Mouse (Mus musculus) lung, embryonic 16.5 days (tissue): ENCODE results near the gene Snrpn. TPM values are rescaled to one million over a fixed set of nuclear protein-coding genes. Genes with fewer than 3 reads are reported as not detected.
"Not testable (repeated sequence)": the region's sequence is repeated elsewhere in the genome, so short reads cannot be mapped to it uniquely, and the experiment has no call there.

ENCODE experiments used
- ATAC-seq: fragments of 200-750 bp; cut with Nextera tagmentation; 2 replicates; pipeline ENCODE4 v1.8.0; 2017; ENCODE audit warnings: low read depth, mild to moderate bottlenecking, moderate library complexity
- H3K27ac ChIP-seq: fragments of 300-500 bp; sonication (generic); 2 replicates; pipeline ENCODE4 v1.5.1; 2014; ENCODE audit warnings: mild to moderate bottlenecking, control low read depth, low read length
- H3K27me3 ChIP-seq: fragments of 300-500 bp; sonication (generic); 2 replicates; pipeline ENCODE4 v1.6.1; 2014; ENCODE audit warnings: low read depth, low read length, mixed read lengths; ENCODE audit not compliant: control insufficient read depth, insufficient read depth
- H3K36me3 ChIP-seq: fragments of 300-500 bp; sonication (generic); 2 replicates; pipeline ENCODE4 v1.6.1; 2014; ENCODE audit warnings: low read length; ENCODE audit not compliant: control insufficient read depth, insufficient read depth
- H3K4me1 ChIP-seq: fragments of 300-500 bp; sonication (generic); replicated peaks from 2 replicates; pipeline ENCODE4 v1.6.1; 2014; ENCODE audit warnings: low read length, mixed read lengths; ENCODE audit not compliant: control insufficient read depth, insufficient read depth
- H3K4me2 ChIP-seq: fragments of 300-500 bp; sonication (generic); 2 replicates; pipeline ENCODE4 v1.6.1; 2014; ENCODE audit warnings: low read depth, low read length, control low read depth
- H3K4me3 ChIP-seq: fragments of 300-500 bp; sonication (generic); 2 replicates; pipeline ENCODE4 v1.5.1; 2014; ENCODE audit warnings: mild to moderate bottlenecking, low read length, control low read depth
- H3K9ac ChIP-seq: fragments of 300-500 bp; sonication (generic); 2 replicates; pipeline ENCODE4 v1.6.1; 2014; ENCODE audit warnings: low read length, control low read depth
- H3K9me3 ChIP-seq: fragments of 300-500 bp; sonication (generic); 2 replicates; pipeline ENCODE4 v1.6.1; 2016; ENCODE audit warnings: low read length; ENCODE audit not compliant: control insufficient read depth
- WGBS: fragments of 180-500 bp; shearing (Covaris S2); extraction: QIAGEN DNeasy Blood & Tissue Kit; methylation state at CpG from one replicate; pipeline ENCODE4 v1.1.7; 2014; 5-methylcytosine and 5-hydroxymethylcytosine counted together
- polyA plus RNA-seq: library from polyadenylated mRNA; unstranded; fragments of >200 nt; fragmentation: Nextera tagmentation; extraction: Ambion mirVana; gene quantifications from 2 replicates; pipeline ENCODE4 v1.2.1, GENCODE M21; 2015

Snrpn gene
- 28.5 and 34.0 TPM in 2 replicates for polyA plus RNA-seq

DNA sequence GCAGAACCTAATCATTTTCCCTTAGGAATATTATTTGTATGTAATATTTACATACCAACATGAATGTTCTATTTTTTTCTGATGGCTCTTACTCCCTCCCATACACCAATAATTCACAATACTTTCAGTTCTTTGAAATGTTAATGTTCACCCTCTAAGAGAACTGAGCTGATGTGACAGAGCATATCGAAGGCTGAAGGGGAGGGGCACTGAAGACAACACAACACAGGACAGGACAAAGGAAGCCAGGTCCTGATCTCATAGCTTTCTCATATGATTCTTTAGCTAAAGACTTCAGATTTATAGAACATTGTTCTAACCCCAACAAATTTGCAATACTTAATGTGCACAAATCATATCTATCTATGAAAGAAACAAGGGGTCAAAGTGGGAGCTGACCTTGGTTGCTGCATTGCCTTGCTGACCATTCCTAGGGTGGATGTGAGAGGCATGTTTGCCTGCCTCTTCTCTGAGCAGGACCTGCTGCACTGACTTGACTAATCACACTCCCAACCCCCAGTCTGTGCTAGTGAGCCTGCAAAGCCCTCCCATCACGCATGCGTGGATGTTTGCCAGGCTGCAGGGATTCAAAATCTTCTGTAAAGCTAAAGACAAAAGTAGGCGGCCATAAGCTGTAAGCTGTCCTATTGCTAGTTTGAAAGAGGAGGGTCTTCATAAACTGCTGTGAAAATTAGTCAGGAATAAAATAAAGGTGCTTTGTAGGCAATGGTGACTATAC lies at the start of gene Snrpn:
TSS of gene Snrpn (minus strand) at position 478 of the 739 bp plus-strand sequence.
- Histone ChIP-seq H3K4me1 (no peaks in the 10 kb centered on the region), H3K27me3 (no peaks in the 10 kb centered on the region), H3K4me2 (no peak within 1 kb of the TSS), H3K36me3 (no peaks in the 10 kb centered on the region), H3K4me3 (no peak within 1 kb of the TSS), H3K27ac (no peak within 1 kb of the TSS), H3K9ac (no peak within 1 kb of the TSS), H3K9me3 (no peaks in the 10 kb centered on the region)
- 61% methylated on average over 4 of the region's 4 CpGs for WGBS
- ATAC-seq: no peak

DNA sequence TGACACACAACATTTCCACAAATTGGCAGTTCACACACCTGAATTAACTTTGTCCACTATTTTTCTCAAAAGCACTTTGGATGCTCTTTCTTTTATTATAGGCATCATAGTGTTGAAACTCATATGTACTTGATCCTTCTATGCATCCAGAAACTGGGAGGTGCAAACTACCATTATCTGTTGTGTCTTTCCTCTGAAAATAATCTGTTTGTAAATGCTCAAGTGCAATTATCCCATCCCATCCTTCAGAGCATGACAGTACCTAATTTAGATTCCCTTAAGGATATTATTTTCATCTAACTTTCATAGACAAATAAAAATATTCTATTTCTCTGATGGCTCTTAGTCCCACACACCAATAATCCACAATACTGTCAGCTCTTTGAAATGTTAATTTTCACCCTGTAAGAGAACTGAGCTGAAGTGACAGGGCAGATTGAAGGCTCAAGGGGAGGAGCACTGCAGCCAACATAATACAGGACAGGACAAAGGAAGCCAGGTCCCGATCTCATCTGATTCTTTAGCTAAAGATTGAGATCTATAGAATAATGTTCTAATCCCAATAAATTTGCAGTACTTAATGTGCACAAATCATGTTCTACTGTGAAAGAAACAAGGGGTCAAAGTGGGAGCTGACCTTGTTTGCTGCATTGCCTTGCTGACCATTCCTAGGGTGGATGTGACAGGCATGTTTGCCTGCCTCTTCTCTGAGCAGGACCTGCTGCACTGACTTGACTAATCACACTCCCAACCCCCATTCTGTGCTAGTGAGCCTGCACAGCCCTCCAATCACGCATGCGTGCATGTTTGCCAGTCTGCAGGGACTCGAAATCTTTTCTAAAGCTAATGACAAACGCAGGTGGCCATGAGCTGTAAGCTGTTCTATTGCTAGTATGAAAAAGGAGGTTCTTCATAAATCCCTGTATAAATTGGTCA lies 30.5 kb upstream of the Snrpn start:
- Histone ChIP-seq H3K4me2 (no peak overlapping the region), H3K9ac (no peak overlapping the region), H3K4me1 (no peaks in the 10 kb centered on the region), H3K27ac (no peak overlapping the region), H3K9me3 (no peaks in the 10 kb centered on the region), H3K27me3 (no peaks in the 10 kb centered on the region), H3K36me3 (no peaks in the 10 kb centered on the region), H3K4me3 (no peak overlapping the region)
- ATAC-seq: no peak
- 57% methylated on average over 5 of the region's 5 CpGs for WGBS

DNA sequence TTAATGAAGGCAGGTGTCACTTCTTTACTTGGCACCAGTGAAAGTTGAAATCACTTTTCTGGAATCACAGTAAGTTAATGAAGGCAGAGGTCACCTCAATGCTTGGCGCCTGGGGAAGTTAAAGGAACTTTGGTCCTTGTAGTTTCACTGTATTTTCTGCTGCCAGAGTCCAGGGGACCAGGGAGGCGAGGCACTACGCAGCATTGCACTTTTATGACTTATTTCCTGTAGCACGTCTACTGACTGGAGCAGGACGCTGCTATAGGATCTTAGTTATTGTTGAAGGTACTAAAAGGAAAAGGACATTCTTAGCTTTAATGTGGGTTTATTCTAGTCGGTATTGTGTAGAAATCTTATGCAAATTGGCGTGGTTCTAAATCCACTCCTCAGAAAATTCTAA lies 14.7 kb downstream of the Snrpn start:
- no peak for ATAC-seq
- Histone ChIP-seq H3K4me1 (no peaks in the 10 kb centered on the region), H3K27me3 (no peaks in the 10 kb centered on the region), H3K27ac (no peak overlapping the region), H3K9ac (no peak overlapping the region), H3K4me3 (no peak overlapping the region), H3K4me2 (no peak overlapping the region), H3K9me3 (no peaks in the 10 kb centered on the region), H3K36me3 (no peaks in the 10 kb centered on the region)
- WGBS: 65% methylated on average over 7 of the region's 7 CpGs

DNA sequence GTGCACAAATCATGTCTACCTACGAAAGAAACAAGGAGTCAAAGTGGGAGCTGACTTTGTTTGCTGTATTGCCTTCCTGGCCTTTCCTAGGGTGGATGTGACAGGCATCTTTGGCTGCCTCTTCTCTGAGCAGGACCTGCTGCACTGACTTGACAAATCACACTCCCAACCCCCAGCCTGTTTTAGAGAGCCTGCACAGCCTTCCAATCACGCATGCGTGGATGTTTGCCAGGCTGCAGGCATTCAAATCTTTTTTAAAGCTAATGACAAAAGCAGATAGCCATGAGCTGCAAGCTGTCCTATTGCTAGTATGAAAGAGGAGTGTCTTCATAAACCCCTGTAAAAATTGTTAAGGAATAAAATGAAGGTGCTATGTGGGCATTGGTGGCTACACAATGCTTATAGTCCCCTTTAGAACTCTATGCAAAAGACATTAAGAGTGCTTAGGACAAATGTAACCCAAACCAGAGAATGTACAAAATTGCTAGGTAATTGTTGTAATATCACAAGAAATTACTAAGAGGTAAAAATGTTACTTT lies 16.9 kb downstream of the Snrpn start:
- H3K27me3 ChIP-seq, H3K9ac ChIP-seq, H3K4me3 ChIP-seq, H3K4me1 ChIP-seq, H3K36me3 ChIP-seq, ATAC-seq, H3K4me2 ChIP-seq, H3K9me3 ChIP-seq, H3K27ac ChIP-seq: not testable (repeated sequence)
- WGBS: 45% methylated on average over 3 of the region's 3 CpGs

DNA sequence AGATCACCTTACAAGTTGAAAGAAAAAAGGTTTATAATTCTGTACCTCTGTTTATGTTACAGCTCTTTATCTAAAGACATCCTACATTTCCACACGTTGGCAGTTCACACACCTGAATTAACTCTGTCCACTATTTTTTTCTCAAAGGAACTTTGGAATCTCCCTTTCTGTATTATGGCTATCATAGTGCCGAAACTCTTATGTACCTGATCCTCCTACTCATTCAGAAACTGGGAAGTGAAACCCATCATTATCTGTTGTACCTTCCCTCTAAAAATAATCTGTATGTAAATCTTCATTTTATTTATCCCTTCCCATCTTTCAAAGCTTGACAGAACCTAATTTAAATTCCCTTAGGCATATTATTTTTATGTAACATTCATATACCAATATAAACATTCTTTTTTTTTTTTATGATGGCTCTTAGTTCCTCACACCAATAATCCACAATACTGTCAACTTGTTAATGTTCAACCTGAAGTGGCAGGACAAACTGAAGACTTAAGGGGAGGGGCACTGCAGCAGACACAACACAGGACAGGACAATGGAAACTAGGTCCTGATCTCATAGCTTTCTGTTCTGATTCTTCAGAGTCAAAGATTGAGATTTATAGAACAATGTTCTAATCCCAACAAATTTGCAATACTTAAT lies 17.5 kb downstream of the Snrpn start:
- Histone ChIP-seq H3K9ac (no peak overlapping the region), H3K4me3 (no peak overlapping the region), H3K9me3 (no peaks in the 10 kb centered on the region), H3K4me2 (no peak overlapping the region), H3K4me1 (no peaks in the 10 kb centered on the region), H3K36me3 (no peaks in the 10 kb centered on the region), H3K27me3 (no peaks in the 10 kb centered on the region), H3K27ac (no peak overlapping the region)
- ATAC-seq: no peak
- WGBS: 46% methylated on average over 2 of the region's 2 CpGs

DNA sequence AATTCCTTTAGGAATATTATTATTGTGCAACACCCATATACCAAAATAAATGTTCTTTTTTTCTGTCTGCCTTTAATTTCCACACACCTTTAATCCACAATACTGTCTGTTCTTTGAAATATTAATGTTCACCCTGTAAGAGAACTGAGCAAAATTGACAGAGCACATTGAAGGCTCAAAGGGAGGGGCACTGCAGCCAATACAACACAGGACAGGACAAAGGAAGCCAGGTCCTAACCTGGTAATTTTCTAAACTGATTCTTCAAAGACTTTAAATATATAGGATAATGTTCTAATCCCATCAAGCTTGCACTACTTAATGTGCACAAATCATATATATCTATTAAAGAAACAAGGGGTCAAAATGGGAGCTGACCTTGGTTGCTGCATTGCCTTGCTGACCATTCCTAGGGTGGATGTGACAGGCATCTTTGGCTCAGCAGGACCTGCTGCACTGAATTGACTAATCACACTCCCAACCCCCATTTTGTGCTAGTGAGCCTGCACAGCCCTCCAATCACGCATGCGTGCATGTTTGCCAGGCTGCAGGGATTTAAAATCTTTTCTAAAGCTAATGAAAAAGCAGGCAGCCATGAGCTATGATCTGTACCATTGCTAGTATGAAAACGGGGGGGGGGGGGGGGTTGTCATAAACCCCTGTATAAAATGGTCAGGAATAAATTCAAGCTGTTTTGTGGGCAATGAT lies 42.7 kb downstream of the Snrpn start:
- Histone ChIP-seq H3K9me3 (no peaks in the 10 kb centered on the region), H3K27ac (no peak overlapping the region), H3K4me3 (no peak overlapping the region), H3K4me2 (no peak overlapping the region), H3K9ac (no peak overlapping the region), H3K4me1 (no peaks in the 10 kb centered on the region), H3K27me3 (no peaks in the 10 kb centered on the region), H3K36me3 (no peaks in the 10 kb centered on the region)
- no peak for ATAC-seq
- 64% methylated on average over 3 of the region's 3 CpGs for WGBS

DNA sequence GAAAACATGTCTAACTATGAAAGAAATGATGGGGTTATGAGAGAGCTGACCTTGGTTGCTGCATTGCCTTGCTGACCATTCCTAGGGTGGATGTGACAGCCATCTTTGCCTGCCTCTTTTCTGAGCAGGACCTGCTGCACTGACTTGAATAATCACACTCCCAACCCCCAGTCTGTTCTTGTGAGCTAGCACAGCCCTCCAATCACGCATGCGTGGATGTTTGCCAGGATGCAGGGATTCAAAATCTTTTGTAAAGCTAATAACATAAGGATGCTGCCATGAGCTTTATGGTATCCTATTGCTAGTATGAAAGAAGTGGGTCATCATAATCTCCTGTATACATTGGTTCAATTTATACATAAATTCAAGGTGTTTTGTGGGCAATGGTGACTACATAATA lies 63.7 kb downstream of the Snrpn start:
- H3K4me2 ChIP-seq: no peak overlapping the region
- H3K36me3 ChIP-seq: no peaks in the 10 kb centered on the region
- H3K27ac ChIP-seq: no peak overlapping the region
- no peak for ATAC-seq
- H3K9me3 ChIP-seq: no peaks in the 10 kb centered on the region
- no peaks in the 10 kb centered on the region for H3K27me3 ChIP-seq
- 69% methylated on average over 2 of the region's 2 CpGs for WGBS
- H3K9ac ChIP-seq: no peak overlapping the region
- H3K4me1 ChIP-seq: no peaks in the 10 kb centered on the region
- no peak overlapping the region for H3K4me3 ChIP-seq

DNA sequence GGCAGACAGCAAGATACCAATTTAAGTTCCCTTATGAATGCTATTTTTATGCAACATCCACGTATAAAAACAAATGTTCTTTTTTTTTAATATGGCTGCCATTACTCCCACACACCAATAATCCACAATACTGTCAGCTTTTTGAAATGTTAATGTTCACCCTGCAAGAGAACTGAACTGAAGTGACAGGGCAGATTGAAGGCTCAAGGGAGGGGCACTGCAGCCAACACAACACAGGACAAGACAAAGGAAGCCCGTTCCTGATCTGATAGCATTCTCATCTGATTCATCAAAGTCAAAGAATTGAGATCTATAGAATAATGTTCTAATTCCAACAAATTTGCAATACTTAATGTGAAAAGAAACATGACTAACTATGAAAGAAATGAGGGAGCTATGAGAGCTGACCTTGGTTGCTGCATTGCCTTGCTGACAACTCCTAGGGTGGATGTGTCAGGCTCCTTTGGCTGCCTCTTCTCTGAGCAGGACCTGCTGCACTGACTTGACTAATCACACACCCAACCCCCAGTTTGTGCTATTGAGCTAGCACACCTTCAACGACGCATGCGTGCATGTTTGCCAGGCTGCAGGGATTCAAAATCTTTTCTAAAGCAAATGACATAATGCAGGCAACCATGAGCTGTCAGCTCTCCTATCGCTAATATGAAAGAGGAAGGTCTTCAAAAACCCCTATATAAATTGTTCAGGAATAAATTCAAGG lies 92.4 kb downstream of the Snrpn start:
- H3K4me3 ChIP-seq: no peak overlapping the region

More for the DNA sequence above, 92.4 kb downstream of the Snrpn start:
- no peaks in the 10 kb centered on the region for H3K36me3 ChIP-seq
- no peaks in the 10 kb centered on the region for H3K9me3 ChIP-seq
- 66% methylated on average over 6 of the region's 6 CpGs for WGBS
- H3K4me2 ChIP-seq: no peak overlapping the region
- no peaks in the 10 kb centered on the region for H3K4me1 ChIP-seq
- ATAC-seq: no peak
- H3K9ac ChIP-seq: no peak overlapping the region
- H3K27me3 ChIP-seq: no peaks in the 10 kb centered on the region
- H3K27ac ChIP-seq: no peak overlapping the region
